Mouse (Mus musculus) small intestine, adult 2 months (tissue): ENCODE measurements around the gene Slc2a13.

Source experiments
- CTCF ChIP-seq: fragments of 200-500 bp; IDR thresholded peaks from 2 replicates; pipeline ENCODE4 v1.5.1; 2012; ENCODE audit warnings: low read depth, mild to moderate bottlenecking, control low read depth, inconsistent platforms, low read length, moderate library complexity, mixed read lengths; ENCODE audit not compliant: insufficient replicate concordance, insufficient read length; ENCODE audit errors: extremely low read depth
- POLR2A ChIP-seq: fragments of 200-500 bp; IDR thresholded peaks from 2 replicates; pipeline ENCODE4 v1.6.1; 2012; ENCODE audit warnings: low read depth, mild to moderate bottlenecking, control low read depth, inconsistent platforms, low read length, moderate library complexity

DNA sequence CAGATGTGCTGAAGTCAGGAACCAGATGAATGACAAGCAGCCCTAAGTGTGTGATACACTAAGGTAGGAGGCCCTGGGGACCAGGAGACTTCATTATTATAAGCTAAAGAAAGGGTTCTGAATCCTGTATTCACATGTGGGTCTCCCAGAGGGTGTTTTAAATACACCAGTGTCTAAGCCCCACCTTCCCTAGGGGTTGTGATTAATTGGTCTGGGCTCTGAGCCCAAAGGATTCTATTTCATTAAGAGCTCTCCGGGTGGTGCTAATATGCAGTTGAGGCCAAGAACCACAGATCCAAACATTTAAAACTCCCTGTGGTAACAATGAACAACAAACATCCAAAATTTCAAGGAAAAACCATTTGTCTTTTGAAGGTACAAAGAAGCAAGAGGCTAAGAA lies 70.4 kb downstream of the Slc2a13 start:
- no peak for TF ChIP-seq CTCF
- no peak for TF ChIP-seq POLR2A
